Mouse (Mus musculus) ES-Bruce4 (cell line): ENCODE results near the gene Man1a. TPM values are rescaled to one million over a fixed set of nuclear protein-coding genes. Genes with fewer than 3 reads are reported as not detected.

Experiments
- H3K27ac ChIP-seq: 2 replicates; pipeline ENCODE4 v1.5.1; 2012; ENCODE audit warnings: low read length, inconsistent platforms; ENCODE audit not compliant: insufficient read depth
- H3K27me3 ChIP-seq: 2 replicates; pipeline ENCODE4 v1.6.1; 2012; ENCODE audit warnings: mild to moderate bottlenecking, low read length, inconsistent platforms; ENCODE audit not compliant: control insufficient read depth, poor library complexity, insufficient read depth, severe bottlenecking
- H3K36me3 ChIP-seq: 2 replicates; pipeline ENCODE4 v1.6.1; 2012; ENCODE audit warnings: inconsistent platforms, mild to moderate bottlenecking, low read length, moderate library complexity; ENCODE audit not compliant: control insufficient read depth, poor library complexity, insufficient read depth, severe bottlenecking
- H3K4me1 ChIP-seq: one replicate; pipeline ENCODE4 v1.8.1; 2011; ENCODE audit warnings: low read length; ENCODE audit not compliant: control insufficient read depth, insufficient read depth
- H3K4me3 ChIP-seq: 2 replicates; pipeline ENCODE4 v1.5.1; 2011; ENCODE audit warnings: low read depth, mild to moderate bottlenecking, low read length
- H3K9ac ChIP-seq: 2 replicates; pipeline ENCODE4 v1.6.1; 2012; ENCODE audit warnings: low read depth, mild to moderate bottlenecking, inconsistent platforms; ENCODE audit not compliant: poor library complexity, severe bottlenecking
- H3K9me3 ChIP-seq: replicated peaks from 2 replicates; pipeline ENCODE4 v1.6.1; 2012; ENCODE audit warnings: mild to moderate bottlenecking, low read length, inconsistent platforms; ENCODE audit not compliant: control insufficient read depth, poor library complexity, insufficient read depth, severe bottlenecking
- CTCF ChIP-seq: IDR thresholded peaks from one replicate; pipeline ENCODE4 v1.8.1; 2011; ENCODE audit warnings: low read depth, low read length
- EP300 ChIP-seq: IDR thresholded peaks from 2 replicates; pipeline ENCODE4 v1.6.1; 2011; ENCODE audit warnings: low read depth, low read length; ENCODE audit not compliant: insufficient read depth
- POLR2A ChIP-seq: IDR thresholded peaks from one replicate; pipeline ENCODE4 v1.8.1; 2011; ENCODE audit warnings: low read length; ENCODE audit not compliant: insufficient read depth
- polyA plus RNA-seq: library from polyadenylated mRNA; stranded (reverse); fragments of >200 nt; gene quantifications from 2 replicates; pipeline ENCODE4 v1.2.4, GENCODE M21; 2011; ENCODE audit warnings: low read depth; ENCODE audit not compliant: missing spikeins, insufficient read depth, insufficient read length

Man1a gene
- polyA plus RNA-seq, 1 experiment: 4.8 TPM

- Histone ChIP-seq H3K4me3 (peak overlapping the region; percentile 94), H3K27ac (no peak overlapping the region), H3K9me3 (no peaks in the 10 kb centered on the region), H3K27me3 (peaks cover 10% of the 10 kb centered on the region), H3K9ac (peak overlapping the region; percentile 79), H3K4me1 (no peaks in the 10 kb centered on the region), H3K36me3 (no peaks in the 10 kb centered on the region)
- TF ChIP-seq CTCF (no peak), POLR2A (peak; percentile 22)
These were observed 883 bp downstream of the Man1a start for GRCm38 (mm10) chr10:54075441-54076010.

GRCm38 (mm10) chr10:54074609-54075421 lies 1.6 kb downstream of the Man1a start:
- Histone ChIP-seq H3K27ac (no peak overlapping the region), H3K9me3 (no peaks in the 10 kb centered on the region)

GRCm38 (mm10) chr10:54074247-54074608 lies 2.2 kb downstream of the Man1a start:
- peaks cover 10% of the 10 kb centered on the region for H3K27me3 ChIP-seq
- H3K9ac ChIP-seq: peak overlapping the region; percentile 79
- TF ChIP-seq POLR2A (no peak), EP300 (no peak), CTCF (no peak)
- H3K9me3 ChIP-seq: no peaks in the 10 kb centered on the region
- no peaks in the 10 kb centered on the region for H3K4me1 ChIP-seq
- no peak overlapping the region for H3K27ac ChIP-seq
- no peaks in the 10 kb centered on the region for H3K36me3 ChIP-seq
- peak overlapping the region; percentile 66 for H3K4me3 ChIP-seq

More at GRCm38 (mm10) chr10:54074609-54075421, 1.6 kb downstream of the Man1a start:
- TF ChIP-seq EP300: no peak
- Histone ChIP-seq H3K4me1 (no peaks in the 10 kb centered on the region), H3K27me3 (peaks cover 10% of the 10 kb centered on the region), H3K9ac (peak overlapping the region; percentile 79), H3K4me3 (peak overlapping the region; percentile 66), H3K36me3 (no peaks in the 10 kb centered on the region)

- Histone ChIP-seq H3K9me3 (no peaks in the 10 kb centered on the region), H3K9ac (peak overlapping the region; percentile 79; the same call in 1 of the 2 replicates), H3K27ac (no peak overlapping the region), H3K4me1 (no peaks in the 10 kb centered on the region), H3K4me3 (peak overlapping the region; percentile 66; the same call in 1 of the 2 replicates), H3K27me3 (peaks cover 10% of the 10 kb centered on the region), H3K36me3 (no peaks in the 10 kb centered on the region)
- TF ChIP-seq EP300: no peak
- no peak for TF ChIP-seq CTCF
- no peak for TF ChIP-seq POLR2A
These were observed 2.7 kb downstream of the Man1a start for GRCm38 (mm10) chr10:54073641-54074203.

GRCm38 (mm10) chr10:54072336-54072735 lies 4.1 kb downstream of the Man1a start:
- Histone ChIP-seq H3K4me3 (no peak overlapping the region), H3K9ac (no peak overlapping the region), H3K27me3 (peaks cover 10% of the 10 kb centered on the region), H3K4me1 (no peaks in the 10 kb centered on the region), H3K27ac (no peak overlapping the region), H3K9me3 (no peaks in the 10 kb centered on the region), H3K36me3 (no peaks in the 10 kb centered on the region)
- TF ChIP-seq POLR2A (no peak), CTCF (no peak), EP300 (no peak)

DNA sequence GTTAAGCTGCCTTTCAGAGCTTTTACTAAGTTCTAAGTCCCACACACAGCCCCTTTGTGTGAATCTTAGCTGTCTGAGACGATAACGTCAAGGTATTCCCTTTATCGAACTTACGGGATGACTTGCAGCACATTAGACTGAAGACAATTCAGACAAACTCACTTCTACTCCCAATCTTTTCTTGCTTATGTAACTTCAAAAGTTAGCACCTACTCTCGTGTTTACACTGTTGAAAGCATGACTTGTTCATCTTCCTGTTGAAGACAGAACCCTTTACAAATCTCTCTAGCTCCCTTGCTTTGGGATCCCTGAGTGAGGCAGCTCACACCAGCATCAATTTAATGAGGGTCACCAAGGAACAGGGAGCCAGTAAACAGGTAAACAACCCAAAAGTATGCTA lies 5.9 kb downstream of the Man1a start:
- Histone ChIP-seq H3K9ac (no peak overlapping the region), H3K4me1 (no peaks in the 10 kb centered on the region), H3K4me3 (no peak overlapping the region), H3K27me3 (peaks cover 10% of the 10 kb centered on the region), H3K27ac (no peak overlapping the region), H3K36me3 (no peaks in the 10 kb centered on the region), H3K9me3 (no peaks in the 10 kb centered on the region)
- TF ChIP-seq POLR2A (no peak), EP300 (no peak), CTCF (no peak)
